Mouse (Mus musculus) cerebellum, adult 18-20 months (tissue): ENCODE data around the gene Tfcp2l1.
A peak's percentile ranks its signal among the peaks of the same experiment; 100 is the strongest.

Source experiments
- DNase-seq, 2 experiments: peaks; one replicate each; pipeline ENCODE4 v3.0.0; 2021

Tfcp2l1 gene

DNA sequence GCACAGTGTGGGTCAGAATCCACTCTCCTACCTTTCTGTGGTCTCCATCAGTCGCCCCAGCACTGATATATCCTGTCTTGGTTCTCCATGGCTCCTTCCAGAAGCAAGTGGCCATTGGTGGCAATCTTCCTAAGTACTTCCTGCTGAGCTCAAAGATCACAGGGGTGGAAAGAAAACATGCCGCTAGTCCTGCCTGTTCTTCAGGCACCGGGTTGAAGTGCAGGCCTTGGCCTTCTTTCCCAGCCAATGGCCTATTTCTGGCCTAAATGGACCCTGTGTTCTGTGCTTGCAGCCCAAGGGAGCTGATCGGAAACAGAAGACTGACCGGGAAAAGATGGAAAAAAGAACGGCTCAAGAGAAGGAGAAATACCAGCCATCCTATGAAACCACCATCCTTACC is 31.0 kb downstream of the Tfcp2l1 start:
- DNase-seq: no peak

GRCm38 (mm10) chr1:118660880-118661465 is 33.2 kb downstream of the Tfcp2l1 start:
- no peak for DNase-seq

DNA sequence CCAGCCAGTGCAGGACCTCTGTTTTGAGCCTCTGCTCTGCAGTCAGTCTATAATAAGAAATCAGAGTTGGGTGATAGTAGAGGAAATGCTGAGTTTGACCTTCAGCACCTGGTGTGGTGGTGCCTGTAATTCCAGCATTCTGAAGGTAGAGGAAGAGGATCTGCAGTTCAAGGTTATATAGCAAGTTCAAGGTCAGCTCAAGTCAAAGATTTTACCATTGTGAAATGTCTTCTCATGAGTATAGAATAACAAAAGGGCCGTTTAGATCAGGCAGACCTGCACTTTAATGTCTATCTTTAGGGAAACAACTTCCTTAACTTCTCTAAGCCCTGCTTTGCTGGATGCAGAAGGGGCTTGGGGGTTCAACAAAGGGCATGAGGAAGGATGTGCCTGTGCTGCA is 35.3 kb downstream of the Tfcp2l1 start:
- DNase-seq: no peak

GRCm38 (mm10) chr1:118667536-118667935 is 39.8 kb downstream of the Tfcp2l1 start:
- no peak for DNase-seq

GRCm38 (mm10) chr1:118672196-118672595 is 44.5 kb downstream of the Tfcp2l1 start:
- DNase-seq: peak in 1 of 2 experiments; percentile 5

DNA sequence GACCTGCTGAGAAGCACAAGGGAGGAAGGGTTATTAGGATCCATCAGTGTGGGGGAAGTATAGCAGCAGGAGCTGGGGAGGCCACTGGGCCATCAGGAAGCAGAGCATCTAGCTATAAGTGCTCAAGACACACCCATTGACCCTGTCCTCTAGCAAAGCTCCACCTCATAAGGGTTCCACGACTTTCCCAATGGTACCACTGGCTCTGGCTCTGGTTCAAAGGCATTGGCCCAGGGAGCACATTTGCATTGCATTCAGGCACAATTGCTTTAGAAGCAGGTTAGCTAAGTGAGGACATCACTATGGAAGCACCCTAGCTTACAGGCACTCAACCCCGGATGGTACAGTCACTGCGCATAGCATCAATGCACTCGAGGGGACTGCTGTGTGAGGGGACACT is 46.4 kb downstream of the Tfcp2l1 start:
- no peak for DNase-seq

- DNase-seq: no peak
Observed at GRCm38 (mm10) chr1:118681980-118682379, 54.2 kb downstream of the Tfcp2l1 start.

- no peak for DNase-seq
Observed at GRCm38 (mm10) chr1:118683686-118684085, 55.9 kb downstream of the Tfcp2l1 start.

GRCm38 (mm10) chr1:118687726-118688125 is 60.0 kb downstream of the Tfcp2l1 start:
- DNase-seq: no peak

DNA sequence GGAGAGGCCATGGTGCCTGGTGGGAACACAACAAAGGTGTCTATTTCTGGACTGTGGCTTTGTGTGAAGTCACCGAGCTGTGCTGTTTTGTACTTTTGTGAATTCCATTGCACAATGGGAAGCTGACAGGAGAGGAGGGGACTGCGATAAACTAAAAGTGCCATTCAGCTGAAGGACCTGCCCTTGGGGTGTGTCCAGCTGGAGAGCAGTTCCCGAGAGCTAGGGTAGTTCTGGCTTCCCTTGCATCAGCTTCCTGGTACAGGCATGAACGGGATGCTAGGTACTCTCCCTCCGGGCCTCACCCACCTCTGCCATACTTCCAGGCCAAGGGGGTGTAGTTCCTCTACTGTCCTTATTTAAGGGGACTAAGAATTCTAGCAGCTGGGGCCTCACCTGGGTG is 62.1 kb downstream of the Tfcp2l1 start:
- DNase-seq: no peak

GRCm38 (mm10) chr1:118694436-118694835 is 66.7 kb downstream of the Tfcp2l1 start:
- DNase-seq: peak; percentile 31 to 33

GRCm38 (mm10) chr1:118697906-118698305 is 70.2 kb downstream of the Tfcp2l1 start:
- DNase-seq: no peak

GRCm38 (mm10) chr1:118699118-118699890 is 71.6 kb downstream of the Tfcp2l1 start:
- DNase-seq: no peak

DNA sequence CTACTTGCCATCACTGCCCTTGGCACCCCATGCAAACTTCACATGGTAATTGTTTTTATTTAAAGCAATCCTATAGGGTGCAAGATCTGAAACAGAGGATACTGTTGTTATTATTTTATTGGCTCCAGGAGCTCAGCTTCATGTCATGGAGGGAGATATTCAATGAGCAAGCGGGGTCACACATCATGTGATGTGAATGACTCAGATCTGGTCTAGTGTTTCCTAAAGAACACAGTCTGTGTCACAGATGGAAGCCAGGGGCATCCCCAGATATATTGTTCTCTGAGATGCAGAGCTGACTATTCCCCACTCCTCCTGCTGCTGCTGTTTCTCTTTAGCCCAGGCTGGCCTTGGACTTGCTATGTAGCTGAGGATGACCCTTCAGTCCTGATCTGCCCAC is 72.2 kb downstream of the Tfcp2l1 start:
- no peak for DNase-seq

DNA sequence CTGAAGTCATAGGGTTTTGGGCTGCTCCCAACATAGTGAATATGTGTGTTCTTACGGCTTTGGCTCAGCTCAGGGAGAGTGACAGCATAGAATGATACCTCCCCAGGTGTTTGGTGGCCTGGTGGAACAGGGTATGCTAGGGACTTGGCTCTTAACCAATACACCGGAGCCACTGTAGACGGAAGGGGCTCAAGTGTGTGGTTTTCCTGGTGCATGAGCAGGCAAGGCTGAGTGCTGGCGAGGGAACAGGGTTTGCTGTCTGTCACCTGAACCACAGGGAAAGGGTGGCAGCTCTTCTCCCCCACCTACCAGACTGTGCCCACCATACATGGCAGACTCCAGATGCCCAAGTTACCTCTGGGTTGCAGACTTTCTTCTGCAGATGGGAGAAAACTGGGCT is 83.9 kb downstream of the Tfcp2l1 start:
- no peak for DNase-seq

GRCm38 (mm10) chr1:118716225-118716624 is 88.5 kb downstream of the Tfcp2l1 start:
- no peak for DNase-seq

GRCm38 (mm10) chr1:118718055-118718454 is 90.3 kb downstream of the Tfcp2l1 start:
- no peak for DNase-seq

GRCm38 (mm10) chr1:118719699-118720098 is 92.0 kb downstream of the Tfcp2l1 start:
- no peak for DNase-seq

DNA sequence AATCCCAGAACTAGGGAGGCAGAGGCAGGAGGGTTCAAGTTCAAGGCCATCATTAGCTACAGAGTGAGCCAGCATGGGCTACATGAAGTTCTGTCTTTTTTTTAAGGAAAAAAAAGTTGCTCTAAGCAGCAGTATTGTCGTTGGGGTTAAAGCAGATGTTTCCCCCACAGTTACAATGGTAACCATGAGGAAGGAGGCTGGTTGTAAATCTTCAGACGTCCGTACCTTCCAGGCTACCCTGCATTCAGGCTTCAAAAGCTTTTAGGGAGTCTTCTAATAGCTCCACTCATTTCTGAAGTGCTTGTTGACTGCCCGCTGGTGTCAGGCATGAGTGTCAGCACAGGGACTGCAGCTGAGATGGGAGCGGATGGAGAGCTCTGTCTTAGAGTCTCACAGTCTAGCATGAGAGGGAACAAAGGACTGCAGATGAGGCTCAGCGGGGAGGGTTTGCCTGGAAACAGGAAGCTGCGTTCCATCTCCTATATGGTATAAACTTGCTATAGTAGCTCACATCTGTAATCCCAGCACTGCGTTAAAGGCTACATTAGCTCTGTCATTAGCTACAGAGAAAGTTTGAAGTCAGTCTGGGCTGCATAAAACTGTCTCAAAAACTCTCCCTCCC is 92.8 kb downstream of the Tfcp2l1 start:
- DNase-seq: no peak

DNA sequence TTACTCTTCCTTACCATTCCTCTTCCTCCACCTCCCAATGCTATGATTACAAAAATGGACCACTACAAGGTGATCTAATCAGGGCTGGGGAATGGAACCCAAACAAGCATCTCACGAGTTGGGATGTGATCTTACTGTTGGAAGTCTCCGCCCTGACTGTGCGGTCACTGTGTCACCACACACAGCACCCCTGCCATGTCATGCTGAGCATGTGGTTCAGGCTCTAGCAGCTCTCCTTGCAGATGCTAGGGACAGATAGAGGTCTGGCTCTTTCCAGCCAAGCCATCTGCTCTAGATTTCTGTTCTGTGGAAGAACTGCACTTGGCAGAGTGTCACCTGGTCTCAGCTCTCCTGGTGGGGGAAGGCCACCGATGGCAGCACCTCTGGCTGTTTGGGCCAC is 99.3 kb downstream of the Tfcp2l1 start:
- no peak for DNase-seq

DNA sequence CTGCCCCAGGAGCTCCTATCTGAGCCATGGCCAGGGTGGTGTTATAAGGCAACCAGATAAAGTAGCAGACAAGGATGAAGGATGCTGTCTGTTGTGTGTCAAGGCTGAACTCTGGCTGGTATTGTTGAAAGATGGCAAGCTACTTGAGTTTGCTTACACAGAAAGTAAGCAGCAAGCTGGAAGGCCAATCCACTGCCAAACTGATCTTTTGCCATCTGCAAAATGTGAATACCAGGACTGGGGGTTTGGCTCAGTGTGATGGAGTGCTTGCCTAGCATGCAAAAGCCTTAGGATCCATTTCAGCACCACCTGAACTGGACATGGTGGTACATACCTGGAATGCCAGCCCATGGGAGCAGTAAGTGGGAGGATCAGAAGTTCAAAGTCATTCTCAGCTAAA is 101.1 kb downstream of the Tfcp2l1 start:
- DNase-seq: no peak
